Mouse (Mus musculus) testis, adult 2 months (tissue): ENCODE data around the gene Pfdn4.

Source experiments
- CTCF ChIP-seq: fragments of 200-500 bp; IDR thresholded peaks from 2 replicates; pipeline ENCODE4 v1.5.1; 2012; ENCODE audit warnings: low read depth, mild to moderate bottlenecking, inconsistent platforms, low read length, moderate library complexity; ENCODE audit not compliant: control insufficient read depth, insufficient read depth, insufficient replicate concordance
- POLR2A ChIP-seq: fragments of 200-500 bp; IDR thresholded peaks from 2 replicates; pipeline ENCODE4 v1.6.1; 2012; ENCODE audit warnings: low read depth, mild to moderate bottlenecking, inconsistent platforms, low read length, moderate library complexity; ENCODE audit not compliant: control insufficient read depth

DNA sequence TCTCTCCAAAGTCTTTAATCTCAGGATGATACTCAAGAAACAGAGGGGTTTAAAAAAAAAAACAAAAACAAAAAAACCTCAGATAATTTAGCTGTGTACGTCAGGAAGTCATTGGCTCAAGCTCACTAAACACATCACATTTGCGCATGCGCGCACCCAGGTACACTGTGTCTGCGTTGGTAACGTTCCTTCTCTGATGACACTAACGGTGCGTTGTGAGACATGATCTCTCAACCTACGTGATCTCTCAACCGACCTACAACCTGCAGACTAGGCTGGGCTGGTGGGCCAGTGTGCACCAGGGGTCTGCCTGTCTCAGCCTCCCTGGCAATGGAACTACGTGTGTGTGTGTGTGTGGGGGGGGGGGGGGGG, 38.6 kb downstream of the Pfdn4 start:
- TF ChIP-seq POLR2A = peak; percentile 86; the same call in 1 of the 2 replicates
- no peak for TF ChIP-seq CTCF
